Mouse (Mus musculus) megakaryocyte progenitor cell, adult 5-6 weeks (primary cell): ENCODE measurements at regions not wholly inside any gene's neighbourhood (a gene's known extent, or its start where the extent isn't known, plus 50 kb on each side); places are given as distances from the start of the nearest gene placed in this dataset.

ENCODE experiments used
- ATAC-seq: replicated peaks from 2 replicates; pipeline ENCODE4 v1.8.0; 2016; ENCODE audit warnings: mild to moderate bottlenecking, moderate TSS enrichment, inconsistent platforms; ENCODE audit not compliant: poor library complexity

DNA sequence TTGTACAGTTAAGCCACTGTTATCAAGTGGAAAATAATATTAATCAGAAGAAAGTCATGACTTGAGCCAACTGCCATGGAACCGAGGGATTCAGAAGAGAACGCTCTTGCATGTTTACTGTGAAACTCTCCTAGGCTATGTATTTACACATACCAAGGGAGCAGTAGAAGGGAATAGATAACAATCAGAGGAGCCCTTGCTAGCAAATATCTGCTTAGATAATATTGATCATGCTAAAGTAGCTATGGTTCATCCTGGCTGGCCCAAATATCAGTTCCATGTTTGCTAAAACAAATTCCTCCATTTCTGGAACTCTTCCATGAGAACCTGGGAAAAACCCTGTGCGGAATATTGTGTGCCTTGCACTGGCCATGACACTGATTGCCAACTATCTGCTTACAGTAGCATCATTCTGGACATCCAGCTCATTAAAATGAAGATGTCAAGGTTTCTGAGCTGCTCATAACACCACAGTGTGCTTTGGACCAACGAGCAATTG lies 179.5 kb upstream of the Tmem72 start:
- ATAC-seq = no peak

DNA sequence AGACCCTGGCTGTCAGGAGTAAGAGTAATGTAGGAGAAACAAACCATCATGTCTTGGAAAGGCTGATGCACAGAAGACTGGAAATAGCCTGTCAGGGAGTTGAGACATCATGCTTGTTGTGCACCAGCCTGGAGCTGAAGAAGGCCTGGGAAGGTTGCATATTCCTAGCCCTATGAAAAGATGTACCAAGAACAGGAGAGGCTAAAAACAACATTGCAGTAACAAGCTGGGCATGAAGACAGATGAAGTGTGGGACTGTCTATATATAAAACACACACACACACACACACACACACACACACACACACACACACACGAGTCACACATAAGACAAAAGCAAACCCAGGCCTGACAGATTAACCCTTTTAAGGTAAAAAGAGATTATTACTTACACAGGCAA lies 185.1 kb upstream of the Tmem72 start:
- no peak for ATAC-seq

DNA sequence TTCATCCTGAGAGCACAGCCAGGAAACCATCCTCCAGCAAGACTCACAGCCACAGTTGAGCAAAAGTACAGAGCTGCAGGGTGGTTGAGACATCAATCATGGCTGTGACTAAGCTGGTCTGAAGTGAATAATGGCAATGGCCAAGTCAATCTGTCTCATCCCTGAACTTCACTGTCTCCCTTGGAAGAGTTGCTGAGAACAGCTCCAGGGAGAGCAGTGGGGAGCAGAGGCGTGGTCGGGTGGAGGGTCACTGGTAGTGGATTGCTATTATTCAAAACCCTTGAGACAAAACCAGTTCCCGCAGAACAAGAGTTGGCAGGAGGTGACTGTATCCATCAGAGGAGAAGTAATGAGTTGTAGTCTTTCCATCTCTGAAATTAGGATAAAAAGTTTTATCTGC lies 185.7 kb upstream of the Tmem72 start:
- ATAC-seq = no peak

DNA sequence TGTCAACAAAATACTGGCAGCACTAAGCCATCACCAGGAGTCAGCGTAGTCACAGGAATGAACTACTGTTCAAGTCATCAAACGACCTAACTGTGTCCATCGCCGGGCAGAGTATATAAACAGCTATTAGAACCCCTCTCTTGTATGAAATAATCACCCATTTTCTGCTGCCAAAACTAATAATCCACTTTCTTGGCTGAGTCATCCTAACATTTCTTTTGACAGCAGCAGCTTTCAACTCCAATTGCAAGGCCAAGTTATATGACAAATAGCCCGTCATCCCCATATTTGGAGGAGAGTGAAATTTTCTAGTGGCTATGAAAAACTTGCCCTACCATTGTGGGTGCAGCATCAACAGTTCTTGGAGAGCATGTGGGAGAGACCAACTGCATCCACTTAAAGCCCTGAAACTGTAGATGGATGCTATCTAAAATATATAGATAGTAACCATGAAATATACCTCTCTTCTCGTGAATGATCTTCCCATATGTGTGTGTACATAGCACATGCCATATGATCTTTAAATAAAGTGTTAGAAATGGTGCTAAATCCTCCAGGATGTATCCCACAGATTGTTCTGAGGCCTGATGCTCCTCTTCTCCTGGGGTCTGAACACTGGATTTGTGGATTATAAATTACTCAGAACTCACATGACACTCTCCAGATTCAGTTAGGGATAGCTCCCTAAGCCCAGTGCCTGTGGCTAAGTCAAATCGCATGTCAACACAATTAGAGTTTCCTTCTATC lies 189.9 kb upstream of the Tmem72 start:
- no peak for ATAC-seq

DNA sequence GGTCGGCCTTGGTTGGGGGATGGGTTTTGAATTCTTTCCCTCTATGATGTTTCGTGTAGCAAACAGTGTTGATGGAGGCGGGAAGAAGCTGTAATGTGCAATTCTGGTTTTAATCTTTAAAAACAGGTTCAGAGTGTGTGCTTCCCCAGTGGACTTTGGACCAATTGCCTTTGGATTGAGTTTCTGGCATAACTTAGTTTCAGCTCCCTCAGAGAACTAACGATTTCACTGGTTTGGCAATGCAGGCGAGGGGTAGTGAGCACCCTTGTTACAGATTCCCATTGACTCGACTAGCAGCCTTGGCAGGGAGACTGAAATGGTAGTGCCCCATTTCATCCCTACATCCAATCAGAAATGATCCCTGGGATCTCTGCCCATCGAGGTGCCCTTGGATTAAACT lies 193.9 kb upstream of the Tmem72 start:
- no peak for ATAC-seq

DNA sequence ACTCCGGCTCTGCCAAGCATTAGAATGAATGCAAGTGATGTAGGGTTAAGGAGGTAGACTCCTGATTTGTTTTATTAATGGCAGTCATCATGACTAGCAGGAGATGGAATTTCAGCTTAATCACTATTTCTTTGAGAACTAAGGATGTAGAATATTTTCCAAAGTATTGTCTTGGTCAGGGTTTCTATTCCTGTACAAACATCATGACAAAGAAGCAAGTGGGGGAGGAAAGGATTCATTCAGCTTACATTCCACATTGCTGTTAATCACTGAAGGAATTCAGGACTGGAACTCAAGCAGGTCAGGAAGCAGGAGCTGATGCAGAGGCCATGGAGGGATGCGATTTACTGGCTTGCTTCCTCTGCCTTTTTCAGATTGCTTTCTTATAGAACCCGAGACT lies 195.4 kb upstream of the Tmem72 start:
- ATAC-seq = no peak

DNA sequence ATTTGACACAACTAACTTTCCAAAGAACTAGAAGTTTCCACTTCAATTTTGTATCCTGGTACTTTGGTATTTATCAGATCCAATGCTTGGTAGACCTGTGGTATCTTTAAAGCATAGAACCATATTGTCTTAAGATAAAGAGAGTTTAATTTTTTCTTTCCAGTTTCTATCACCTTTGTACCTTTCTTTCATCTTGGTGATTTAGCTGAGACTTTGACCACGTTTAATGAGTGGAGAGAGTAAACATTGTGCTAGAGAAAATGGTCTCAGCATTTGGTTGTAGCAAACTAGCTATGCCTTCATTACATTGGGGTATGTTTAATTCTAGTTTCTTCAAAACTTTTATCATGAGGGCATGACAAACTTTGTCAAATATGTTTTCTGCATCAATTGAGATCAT lies 197.4 kb upstream of the Tmem72 start:
- ATAC-seq = no peak

DNA sequence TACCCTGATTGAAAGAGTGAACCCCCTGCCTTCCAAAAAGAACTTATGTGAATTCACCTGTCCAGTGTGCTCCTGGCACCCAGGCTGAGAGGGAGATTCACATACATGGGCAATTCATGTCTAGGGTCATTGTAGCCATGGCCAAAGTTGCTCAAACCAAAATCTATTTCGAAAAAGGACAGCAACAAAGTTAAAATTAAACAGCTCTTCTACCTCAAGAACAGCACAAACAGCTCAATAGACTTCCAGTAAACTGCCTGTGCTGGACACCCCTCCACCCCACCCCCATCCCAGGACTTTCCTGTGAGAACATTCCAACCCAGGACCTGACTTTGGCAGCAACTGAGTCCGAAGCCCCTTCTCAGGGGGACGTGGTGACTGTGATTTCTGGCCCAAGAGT lies 218.3 kb upstream of the Tmem72 start:
- no peak for ATAC-seq

DNA sequence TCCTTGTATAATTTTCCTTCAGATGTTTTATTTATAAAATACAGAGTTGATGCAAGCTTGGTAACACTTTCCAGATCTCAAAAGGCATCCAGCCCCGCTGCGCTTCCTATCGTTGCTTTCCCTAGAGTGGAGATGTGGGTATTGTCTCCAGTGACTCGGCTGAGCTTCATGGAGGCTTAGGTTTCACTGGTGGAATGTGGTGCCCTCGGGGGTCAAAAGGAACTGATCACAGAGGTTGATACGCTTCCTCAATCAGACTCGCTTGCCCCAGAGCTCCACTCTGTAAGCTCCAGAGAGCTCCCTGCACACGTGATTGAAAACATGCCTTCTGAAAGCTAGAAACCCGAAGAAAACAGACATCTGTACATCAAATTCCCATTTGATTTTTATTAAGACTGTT lies 224.9 kb upstream of the Tmem72 start:
- ATAC-seq = no peak

DNA sequence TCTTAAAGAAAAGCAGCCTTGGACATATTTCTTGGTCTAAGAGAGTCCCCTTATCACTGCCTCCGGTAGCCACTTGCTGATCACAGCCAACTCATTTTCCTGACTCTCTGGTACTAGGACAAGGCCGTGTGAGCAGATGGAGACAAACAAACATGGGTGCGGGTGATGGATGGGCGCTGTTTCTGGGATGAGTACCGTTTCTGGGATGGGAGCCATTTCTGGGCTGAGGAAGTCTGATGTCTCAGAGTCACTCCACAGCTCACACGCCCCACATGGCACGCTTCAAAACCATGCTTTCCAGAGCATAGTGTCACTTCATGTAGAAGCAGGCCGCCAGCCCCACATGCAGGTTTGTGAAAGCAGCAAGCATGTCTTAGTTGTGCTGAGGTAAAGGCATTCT lies 225.6 kb upstream of the Cxcl12 start:
- ATAC-seq = no peak

DNA sequence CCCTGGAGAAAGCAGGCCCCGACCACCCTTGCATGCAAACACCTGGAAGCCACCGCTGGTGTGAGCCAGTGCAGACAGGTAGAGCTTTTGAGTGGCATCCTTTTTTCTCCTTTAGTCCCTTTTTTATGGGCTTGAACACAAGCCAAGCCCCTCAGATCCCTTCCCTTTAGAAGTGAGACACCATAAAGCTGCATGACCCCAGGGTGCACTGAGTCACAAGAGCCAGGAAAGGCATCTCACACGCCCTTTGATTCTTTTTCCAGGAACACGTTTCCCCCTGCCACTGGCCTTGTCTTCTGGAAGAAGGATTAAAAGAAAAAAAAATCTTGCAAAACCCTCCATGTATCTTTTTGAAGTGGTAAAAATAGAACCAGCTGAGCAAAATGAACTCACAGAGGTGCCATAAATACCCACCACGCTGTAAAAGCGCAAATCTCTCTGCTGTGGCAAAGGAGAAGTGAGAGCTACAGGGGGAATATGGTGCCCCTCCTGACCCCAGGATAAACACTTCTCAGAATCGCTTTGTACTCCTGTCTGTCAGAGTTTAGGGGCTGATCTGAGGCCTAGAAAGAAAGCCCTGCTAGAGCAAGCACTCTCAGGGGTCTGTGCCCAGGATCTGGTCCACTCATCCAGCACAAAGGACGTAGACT lies 222.1 kb upstream of the Cxcl12 start:
- ATAC-seq = no peak

DNA sequence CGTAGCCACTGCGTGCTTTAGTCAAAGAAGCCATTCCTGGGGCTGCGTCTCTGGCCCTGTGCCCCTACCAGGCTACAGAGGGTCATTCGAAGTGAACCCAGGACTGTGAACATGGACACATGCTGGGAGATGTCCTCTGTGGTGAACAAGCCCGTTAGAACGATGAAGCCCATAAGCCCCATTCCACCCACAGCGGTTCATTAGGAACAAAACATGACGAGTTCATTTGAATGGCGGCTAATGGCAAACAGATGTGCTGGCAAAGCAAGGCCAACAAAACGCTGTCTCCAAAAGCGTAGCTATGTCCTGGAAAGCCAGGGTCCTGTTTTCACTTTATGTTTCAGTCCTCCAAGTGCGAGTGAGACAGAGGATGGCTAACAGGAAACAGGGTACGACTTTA lies 208.7 kb upstream of the Cxcl12 start:
- ATAC-seq = no peak

DNA sequence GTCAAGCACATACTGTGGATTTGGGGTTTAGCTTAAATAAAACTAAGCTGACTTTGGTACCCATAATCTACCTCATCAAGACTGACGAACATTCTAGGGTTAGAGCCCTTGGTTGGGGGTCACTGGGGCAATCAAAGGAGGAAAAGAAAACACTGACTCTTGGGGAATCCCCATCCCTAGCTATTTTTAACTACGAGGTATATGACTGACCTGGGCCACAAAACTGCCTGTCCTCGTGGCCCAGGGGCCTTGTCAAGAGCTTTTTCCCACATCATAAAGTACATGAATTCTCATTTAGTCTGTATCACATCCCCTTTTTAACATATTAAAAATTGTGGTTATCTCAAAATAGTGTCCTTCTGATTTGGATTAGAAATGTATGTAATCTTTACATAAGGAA lies 207.7 kb upstream of the Cxcl12 start:
- ATAC-seq = no peak

DNA sequence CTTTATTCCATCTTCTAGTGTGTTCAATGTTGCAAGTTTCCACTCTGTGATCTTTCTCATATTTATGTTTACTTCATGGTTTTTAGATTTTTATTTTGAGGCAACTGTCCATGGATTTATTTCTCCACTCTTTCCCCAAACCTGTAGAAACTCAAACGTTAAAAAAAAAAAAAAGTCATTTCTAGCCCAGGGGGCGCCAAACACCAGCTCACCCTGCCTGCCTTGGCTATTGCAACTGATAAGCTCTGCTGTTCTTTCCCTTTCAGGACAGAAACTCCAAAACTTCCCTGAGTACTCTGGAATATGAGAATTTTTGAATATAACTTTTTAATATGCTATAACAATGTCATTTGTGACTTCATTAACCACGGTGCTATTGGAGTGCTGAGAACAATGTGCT lies 201.9 kb upstream of the Cxcl12 start:
- no peak for ATAC-seq

DNA sequence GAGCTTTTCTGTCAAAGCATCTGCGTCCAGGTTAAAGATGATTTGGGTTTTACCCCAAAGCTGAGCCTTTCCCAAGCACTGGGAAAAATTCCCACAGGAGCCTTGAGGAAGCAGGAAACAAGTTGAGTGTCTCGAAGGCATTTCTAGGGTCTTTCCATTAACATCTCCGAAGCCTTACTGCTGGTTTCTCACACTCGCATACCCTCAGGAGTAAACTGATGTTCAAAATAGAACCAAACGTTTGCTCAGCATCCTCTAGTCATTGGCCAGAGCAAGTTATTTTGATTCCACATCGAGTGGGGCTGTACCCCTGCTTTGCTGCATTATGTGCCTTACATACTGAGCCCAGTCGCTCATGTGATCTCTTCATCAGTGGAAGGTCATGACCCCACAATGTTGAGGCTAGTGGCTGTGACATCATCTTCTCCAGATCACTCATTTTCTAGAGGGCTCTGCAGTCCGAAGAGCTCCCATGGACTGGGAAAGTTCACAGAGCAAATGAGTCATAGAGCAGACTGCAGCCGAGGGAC lies 198.9 kb upstream of the Cxcl12 start:
- ATAC-seq = no peak

DNA sequence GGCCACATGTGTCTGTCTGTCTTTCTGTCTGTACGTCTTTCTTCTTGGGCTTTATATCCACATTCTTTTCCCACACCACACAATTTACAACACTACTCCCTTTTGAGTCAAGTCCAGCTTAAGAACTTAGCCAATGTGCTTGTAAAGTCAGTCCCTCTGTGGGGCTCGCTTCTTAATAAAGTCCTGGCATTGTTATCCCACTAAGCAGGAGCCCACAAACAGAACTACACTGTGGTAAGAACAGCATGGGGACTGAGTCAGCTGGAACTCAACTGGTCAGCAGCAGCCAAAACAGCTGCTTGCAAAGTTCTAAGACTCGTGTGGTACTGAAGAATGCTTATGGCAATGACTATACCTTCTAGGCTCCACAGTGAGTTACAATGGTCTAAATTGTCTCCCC lies 193.5 kb upstream of the Cxcl12 start:
- ATAC-seq = no peak

DNA sequence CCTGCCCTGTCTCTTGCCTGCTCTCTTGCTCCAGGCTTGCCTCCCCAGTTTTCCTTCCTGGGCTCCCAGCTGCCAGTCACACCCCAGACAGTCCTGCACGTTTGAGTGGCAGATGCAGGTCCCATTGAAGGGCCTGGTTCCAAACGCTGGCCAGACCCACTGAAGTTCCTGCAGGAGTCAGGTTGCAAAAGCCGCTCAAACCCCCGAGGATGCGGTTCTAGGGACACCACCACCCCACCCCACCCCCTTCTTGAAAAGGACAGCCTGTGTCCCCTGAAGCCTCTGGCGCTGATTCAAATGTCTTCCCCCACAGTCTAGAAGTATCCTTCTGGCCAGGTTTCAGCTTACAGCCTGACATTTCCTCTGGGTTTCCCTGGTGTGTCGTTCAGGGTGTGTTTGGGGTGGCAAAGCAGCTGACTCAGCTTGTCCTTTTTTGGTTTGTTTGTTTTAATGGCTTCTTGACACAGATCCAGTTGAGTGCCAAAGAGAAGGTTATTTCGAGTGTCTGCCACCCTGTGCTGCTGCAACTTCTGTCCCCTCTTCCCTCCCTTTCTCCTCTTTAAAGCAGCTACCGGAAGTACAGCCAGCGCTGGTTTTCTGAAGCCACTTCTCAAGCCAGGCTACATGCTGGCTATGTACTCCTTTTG lies 187.9 kb upstream of the Cxcl12 start:
- ATAC-seq = no peak

DNA sequence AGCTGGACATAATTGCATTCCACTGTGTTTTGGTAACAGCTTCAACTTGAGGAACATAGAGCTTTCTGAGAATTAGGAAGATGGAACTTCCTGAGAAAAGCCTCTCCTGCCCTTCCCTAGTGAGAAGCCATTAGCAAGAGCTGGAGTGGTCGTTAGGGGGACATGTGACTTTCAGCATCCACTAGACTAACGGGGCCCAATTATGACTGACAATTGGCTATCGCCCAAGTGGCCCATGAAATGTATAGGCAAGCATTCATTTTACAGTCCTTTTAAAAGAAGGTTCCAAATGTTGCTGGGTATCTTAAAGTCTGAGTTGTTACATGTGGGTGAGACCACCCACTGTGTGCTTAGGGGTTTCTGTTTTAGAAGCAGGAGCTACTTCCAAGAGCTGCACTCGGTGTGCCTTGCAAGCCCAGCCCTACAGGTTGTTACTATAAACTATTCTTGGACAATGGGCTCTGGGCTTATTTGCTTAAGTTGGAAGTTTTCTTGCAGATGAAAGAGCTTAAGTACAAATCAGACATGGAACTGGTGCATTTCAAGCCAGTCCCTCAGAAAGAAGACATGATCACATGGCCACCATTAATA lies 183.1 kb upstream of the Cxcl12 start:
- ATAC-seq = no peak

DNA sequence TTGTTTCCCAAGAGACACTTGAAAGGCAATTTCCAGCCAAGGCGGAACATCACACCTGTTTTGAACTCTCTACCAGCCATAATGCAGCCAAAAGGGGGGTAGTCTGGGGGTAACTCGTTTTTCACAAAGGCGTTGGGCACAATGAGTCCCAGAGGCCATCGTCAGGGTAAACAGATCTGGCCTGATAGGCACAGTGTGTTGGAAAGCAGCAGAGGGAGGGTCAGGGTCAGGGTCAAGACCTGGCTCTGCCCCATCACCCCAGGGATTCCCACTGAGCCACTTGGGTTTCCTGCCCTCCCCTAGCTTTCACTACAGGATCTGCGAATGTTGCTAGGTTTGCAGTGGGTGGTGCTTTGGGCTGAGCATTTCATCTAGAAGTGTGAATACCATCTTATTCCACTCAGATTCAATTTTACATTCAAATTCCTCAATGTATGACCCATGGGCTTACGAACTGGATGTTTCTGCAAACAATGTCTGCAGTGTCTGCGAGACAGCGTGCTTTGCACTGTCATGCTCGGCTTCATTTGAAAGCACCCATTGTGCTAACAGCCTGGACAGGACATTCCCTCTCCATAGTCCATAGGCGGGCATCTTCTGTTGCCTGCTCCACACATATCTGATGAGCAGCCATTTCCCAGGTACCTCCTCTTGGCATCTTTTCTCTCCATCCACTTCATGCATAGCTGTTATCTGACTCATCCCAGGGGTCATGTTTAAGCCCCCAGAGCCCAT lies 181.9 kb upstream of the Cxcl12 start:
- ATAC-seq = no peak

DNA sequence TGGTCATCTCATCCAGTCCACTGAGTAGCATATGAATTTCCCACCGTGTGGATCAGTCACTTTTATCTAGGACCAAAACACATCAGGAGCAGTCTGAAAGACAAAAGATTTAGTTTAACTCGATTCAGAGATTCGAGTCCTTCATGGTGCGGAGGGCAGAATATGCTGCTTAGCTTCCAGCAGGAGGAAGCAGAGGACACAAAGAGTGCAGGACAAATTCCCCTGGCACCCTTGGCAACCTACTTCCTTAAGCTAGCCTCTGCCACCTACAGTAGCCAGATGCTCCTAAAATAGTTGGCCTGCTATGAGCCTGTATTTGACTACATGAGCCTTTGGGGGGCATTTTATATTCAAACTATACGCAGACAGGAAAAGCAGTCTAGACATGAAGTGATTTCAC lies 181.1 kb upstream of the Cxcl12 start:
- ATAC-seq = no peak
